Mouse (Mus musculus) bone marrow macrophage, adult 2 months (primary cell): ENCODE data around the gene Col19a1. TPM values are rescaled to one million over a fixed set of nuclear protein-coding genes. Genes with fewer than 3 reads are reported as not detected.
"Not testable (repeated sequence)": the region's sequence is repeated elsewhere in the genome, so short reads cannot be mapped to it uniquely, and the experiment has no call there.

Source experiments
- H3K27ac ChIP-seq: 2 replicates; pipeline ENCODE4 v1.5.1; 2012; ENCODE audit warnings: low read depth, low read length; ENCODE audit not compliant: insufficient read depth
- H3K4me1 ChIP-seq: 2 replicates; pipeline ENCODE4 v1.6.1; 2012; ENCODE audit warnings: low read length; ENCODE audit not compliant: control insufficient read depth, insufficient read depth
- H3K4me3 ChIP-seq: 2 replicates; pipeline ENCODE4 v1.5.1; 2012; ENCODE audit warnings: mild to moderate bottlenecking, low read length, moderate library complexity; ENCODE audit not compliant: insufficient read depth
- CTCF ChIP-seq: IDR thresholded peaks from 2 replicates; pipeline ENCODE4 v1.5.1; 2012; ENCODE audit warnings: low read depth, mild to moderate bottlenecking, low read length, moderate library complexity
- POLR2A ChIP-seq: IDR thresholded peaks from 2 replicates; pipeline ENCODE4 v1.6.1; 2012; ENCODE audit warnings: mild to moderate bottlenecking, low read depth, low read length, borderline replicate concordance
- polyA plus RNA-seq: library from polyadenylated mRNA; stranded (reverse); fragments of >200 nt; gene quantifications from 2 replicates; pipeline ENCODE4 v1.2.4, GENCODE M21; 2012; ENCODE audit not compliant: missing spikeins, insufficient read depth, insufficient read length

Gene Col19a1
- polyA plus RNA-seq, result 0.83 and 1.4 TPM in 2 replicates

DNA sequence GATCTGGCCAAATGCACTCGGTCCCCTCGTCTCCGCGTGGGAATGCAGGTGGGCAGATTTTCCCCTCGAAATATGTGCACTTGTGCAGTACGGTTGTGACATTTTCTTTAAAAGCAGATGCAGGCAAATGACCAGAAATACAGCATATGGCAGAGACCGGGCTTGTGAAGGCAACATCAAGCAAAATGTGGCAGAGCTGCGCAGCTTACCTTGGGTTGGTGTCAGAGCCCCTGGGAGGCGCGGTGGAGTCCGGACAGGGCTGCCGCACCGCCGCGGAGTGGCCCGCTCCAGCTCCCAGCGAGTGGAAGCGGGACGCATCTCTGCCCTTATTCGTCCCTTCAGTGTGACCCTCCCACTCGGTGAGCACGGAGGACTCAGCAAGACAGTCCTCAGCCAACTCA, at the start of gene Col19a1:
Gene Col19a1 (minus strand): TSS at position 332 of the 401 bp plus-strand sequence.
- Histone ChIP-seq H3K4me3 (peak within 1 kb of the TSS; percentile 50), H3K4me1 (no peaks in the 10 kb centered on the region), H3K27ac (no peak within 1 kb of the TSS)
- TF ChIP-seq CTCF (no peak), POLR2A (no peak)

DNA sequence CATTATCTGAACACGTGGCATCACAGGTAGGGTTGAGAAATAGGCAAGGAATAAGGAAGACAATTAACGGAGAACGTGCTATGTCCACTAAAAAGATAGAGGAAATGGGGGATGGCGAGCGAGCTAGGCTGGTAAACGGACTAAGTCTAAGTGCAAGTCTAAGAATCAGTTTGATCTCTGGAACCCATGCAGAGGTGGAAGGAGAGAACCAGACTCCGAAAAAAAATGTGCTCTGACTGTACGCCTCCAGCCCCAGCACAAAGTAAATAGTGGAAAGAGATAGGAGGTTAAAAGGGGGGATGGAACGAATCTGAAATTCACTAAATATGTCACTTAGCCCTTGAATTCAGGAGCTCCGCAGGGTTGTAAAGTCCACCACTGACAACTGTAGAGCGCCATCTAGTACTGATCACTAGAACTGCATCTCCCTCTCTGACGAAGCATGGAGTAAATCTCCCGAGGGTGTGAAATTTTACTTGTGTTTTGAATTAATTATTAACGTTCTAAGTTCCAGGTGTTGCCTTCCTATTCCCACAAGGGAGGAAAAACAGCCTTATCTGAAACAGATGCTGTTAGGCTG, 46.4 kb upstream of the Col19a1 start:
- Histone ChIP-seq H3K4me3 (no peak overlapping the region), H3K27ac (no peak overlapping the region), H3K4me1 (no peaks in the 10 kb centered on the region)
- TF ChIP-seq CTCF, result no peak

- H3K4me1 ChIP-seq, H3K27ac ChIP-seq, H3K4me3 ChIP-seq: not testable (repeated sequence)
These were observed 25.3 kb upstream of the Col19a1 start for GRCm38 (mm10) chr1:24612556-24612955.

GRCm38 (mm10) chr1:24595096-24595495, 7.8 kb upstream of the Col19a1 start:
- no peak overlapping the region for H3K4me3 ChIP-seq
- no peaks in the 10 kb centered on the region for H3K4me1 ChIP-seq
- TF ChIP-seq POLR2A (no peak), CTCF (no peak)
- H3K27ac ChIP-seq, result no peak overlapping the region

DNA sequence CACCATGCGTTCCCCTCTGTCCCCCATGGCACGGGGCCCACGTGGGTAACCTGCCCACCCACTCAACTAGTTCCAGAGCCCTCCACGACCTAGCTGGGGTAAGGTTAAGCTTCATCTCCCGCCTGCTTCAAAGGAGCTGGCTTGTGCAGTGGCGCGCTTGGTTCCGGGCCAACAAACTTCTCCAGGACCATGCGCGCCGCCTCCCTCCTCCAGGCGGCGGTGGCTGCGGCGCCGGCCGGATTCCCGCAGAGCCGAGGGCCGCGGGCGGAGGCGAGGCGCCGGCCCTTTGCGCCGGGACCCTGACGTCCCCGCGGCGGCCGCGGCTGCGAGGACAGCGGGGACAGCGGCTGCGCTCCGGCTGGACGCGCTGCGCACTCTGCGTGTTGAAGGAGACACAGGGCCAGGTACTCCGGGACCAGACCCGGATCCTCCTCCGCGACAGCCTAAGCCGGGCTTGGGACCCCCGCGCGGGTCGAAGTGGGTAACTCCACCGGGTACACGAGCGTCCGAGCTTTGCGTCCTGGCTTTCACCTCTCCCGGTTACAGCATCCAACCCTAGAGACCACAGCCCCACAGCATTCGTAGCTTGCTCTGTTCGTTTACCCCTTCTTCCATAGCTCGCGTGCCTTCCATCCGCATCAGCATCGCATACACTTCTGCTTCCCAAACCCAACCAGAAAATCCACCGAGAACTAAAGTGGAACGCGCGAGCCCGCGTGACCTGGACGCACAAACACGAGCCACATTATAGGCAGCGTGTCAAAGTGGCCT, 717 bp downstream of the Col19a1 start:
- Histone ChIP-seq H3K27ac (no peak overlapping the region), H3K4me3 (peak overlapping the region; percentile 50), H3K4me1 (no peaks in the 10 kb centered on the region)
- TF ChIP-seq CTCF (no peak), POLR2A (no peak)

DNA sequence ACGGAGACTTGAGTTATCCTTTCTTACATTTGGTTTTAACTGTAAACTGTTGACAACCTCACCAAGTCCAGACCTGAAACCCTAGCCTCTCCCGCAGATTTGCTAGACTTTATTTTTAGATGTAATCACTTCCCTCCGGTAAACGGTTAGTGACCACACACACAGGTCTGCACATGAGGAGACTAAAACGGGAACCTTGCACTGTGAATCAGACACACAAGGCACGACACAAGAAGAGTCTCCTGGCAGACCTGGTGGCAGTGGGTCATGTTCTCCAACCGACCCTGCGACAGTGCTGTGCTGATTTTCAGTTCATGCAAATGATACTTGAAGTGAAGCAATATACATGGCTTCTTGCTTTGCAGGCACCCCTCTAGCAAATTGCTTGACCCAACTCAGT, 14.7 kb downstream of the Col19a1 start:
- Histone ChIP-seq H3K27ac (no peak overlapping the region), H3K4me3 (no peak overlapping the region), H3K4me1 (peaks cover 5% of the 10 kb centered on the region)
- TF ChIP-seq POLR2A (no peak), CTCF (no peak)

GRCm38 (mm10) chr1:24564113-24564512, 23.2 kb downstream of the Col19a1 start:
- H3K4me3 ChIP-seq, result no peak overlapping the region
- H3K27ac ChIP-seq, result no peak overlapping the region

GRCm38 (mm10) chr1:24558005-24558404, 29.3 kb downstream of the Col19a1 start:
- no peak overlapping the region for H3K27ac ChIP-seq
- TF ChIP-seq POLR2A (no peak), CTCF (no peak)
- H3K4me1 ChIP-seq, result peaks cover 8% of the 10 kb centered on the region
- no peak overlapping the region for H3K4me3 ChIP-seq

More at GRCm38 (mm10) chr1:24564113-24564512, 23.2 kb downstream of the Col19a1 start:
- H3K4me1 ChIP-seq, result no peaks in the 10 kb centered on the region
- TF ChIP-seq POLR2A (no peak), CTCF (no peak)

- Histone ChIP-seq H3K4me1 (peaks cover 23% of the 10 kb centered on the region), H3K4me3 (no peak overlapping the region), H3K27ac (peak overlapping the region; percentile 73)
- no peak for TF ChIP-seq POLR2A
These were observed 33.8 kb downstream of the Col19a1 start for GRCm38 (mm10) chr1:24553462-24553861.

DNA sequence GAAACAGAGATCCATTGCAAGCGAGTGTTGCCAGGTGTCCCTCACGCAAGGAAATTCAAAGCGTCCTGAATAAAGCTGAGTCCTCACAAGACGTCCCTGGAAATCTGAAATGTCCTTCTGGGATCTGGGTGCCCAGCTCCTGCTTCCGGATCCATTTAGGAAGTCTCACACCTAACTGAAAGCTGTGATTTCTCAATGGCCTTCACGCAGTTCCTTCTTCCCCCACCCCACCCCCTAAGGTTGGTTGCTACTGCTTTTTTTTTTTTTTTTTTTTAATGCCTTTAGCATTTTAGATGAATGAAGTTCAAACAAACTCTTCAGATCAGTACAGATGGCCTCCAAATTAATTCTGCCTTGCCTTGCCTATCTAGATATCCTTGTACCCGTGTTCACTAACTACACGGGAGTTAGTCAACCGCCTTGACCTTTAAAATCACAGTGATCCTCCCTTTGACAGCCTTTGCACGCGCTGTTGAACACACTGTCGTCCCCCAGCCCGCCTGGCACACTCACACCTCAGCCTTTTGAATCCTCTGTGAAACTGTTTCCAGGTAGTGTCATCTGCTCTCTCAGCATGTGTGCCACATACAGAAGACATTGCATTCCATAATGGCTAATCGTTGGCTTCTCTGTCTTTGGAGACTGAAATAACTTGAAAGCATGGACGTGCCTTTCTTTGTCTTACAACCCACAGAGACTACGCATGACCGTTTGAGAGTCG, 36.6 kb downstream of the Col19a1 start:
- Histone ChIP-seq H3K27ac (no peak overlapping the region), H3K4me1 (peaks cover 23% of the 10 kb centered on the region), H3K4me3 (no peak overlapping the region)
- TF ChIP-seq POLR2A, result no peak
- TF ChIP-seq CTCF, result no peak
